Mouse (Mus musculus): ENCODE data around the gene Btd.

DNA sequence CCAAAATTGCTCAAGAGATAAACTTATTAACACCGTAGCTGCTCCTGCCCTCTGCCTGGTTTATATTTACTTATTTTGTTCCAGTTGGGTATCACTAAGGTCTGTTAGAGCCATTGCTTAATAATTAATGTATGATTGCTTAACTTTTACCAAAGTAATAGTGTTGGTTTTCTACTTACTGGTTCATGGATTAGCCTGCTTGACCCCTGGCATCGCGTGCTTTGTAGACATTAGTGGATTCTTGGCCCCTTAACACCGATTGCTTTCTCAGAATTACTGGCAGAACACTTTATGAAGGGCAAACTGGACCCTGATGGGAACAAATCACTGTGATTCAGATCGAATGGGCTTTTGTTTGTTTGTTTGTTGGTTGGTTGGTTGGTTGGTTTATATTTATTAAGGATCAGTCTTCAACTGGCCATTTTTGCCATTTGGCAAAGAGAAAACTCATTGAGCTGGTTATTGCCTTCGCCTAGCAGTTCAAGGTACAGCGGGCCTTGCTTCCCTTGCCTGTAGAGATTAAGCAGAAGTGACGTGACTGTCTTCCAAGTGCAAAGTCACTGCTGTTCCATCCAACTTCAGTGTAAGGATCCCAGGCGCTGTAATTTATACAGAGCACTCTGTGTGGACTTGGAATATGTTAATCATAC is 803 bp downstream of the Btd start:
- TF ChIP-seq CTCF (IDR thresholded peaks at IDR 0.05; ENCODE audit: extremely low read depth, insufficient read length, insufficient replicate concordance, low read depth, low read length) (no peak), POLR2A (IDR thresholded peaks at IDR 0.05; ENCODE audit: low read depth, low read length) (no peak)
